Mouse (Mus musculus) E14TG2a.4 (cell line): Measurements from ENCODE around the gene Myo16.

Experiments used
- CTCF ChIP-seq: conservative IDR thresholded peaks from 2 replicates; pipeline ENCODE4 v1.5.1; 2014; ENCODE audit warnings: low read length
- POU5F1 ChIP-seq: IDR thresholded peaks from 2 replicates; pipeline ENCODE4 v1.6.1; 2014; ENCODE audit warnings: low read length, borderline replicate concordance

- TF ChIP-seq CTCF: no peak
- TF ChIP-seq POU5F1: no peak
Measured at GRCm38 (mm10) chr8:10304721-10305120, 151.0 kb downstream of the Myo16 start.
